Mouse (Mus musculus) limb, embryonic 13.5 days (tissue): ENCODE results near the gene Gm9507. TPM values are rescaled to one million over a fixed set of nuclear protein-coding genes. Genes with fewer than 3 reads are reported as not detected.

Experiments used
- ATAC-seq: fragments of 200-750 bp; cut with Nextera tagmentation; 2 replicates; pipeline ENCODE4 v1.8.0; 2017; ENCODE audit warnings: low read depth, moderate number of reproducible peaks, moderate TSS enrichment; ENCODE audit not compliant: low FRiP score
- H3K27ac ChIP-seq: fragments of 300-500 bp; sonication (generic); 2 replicates; pipeline ENCODE4 v1.5.1; 2015; ENCODE audit warnings: inconsistent platforms, mild to moderate bottlenecking, moderate library complexity
- H3K27me3 ChIP-seq: fragments of 300-500 bp; sonication (generic); 2 replicates; pipeline ENCODE4 v1.6.1; 2015; ENCODE audit warnings: mild to moderate bottlenecking, inconsistent platforms
- H3K36me3 ChIP-seq: fragments of 300-500 bp; sonication (generic); 2 replicates; pipeline ENCODE4 v1.6.1; 2015; ENCODE audit warnings: inconsistent platforms, mild to moderate bottlenecking, moderate library complexity
- H3K4me1 ChIP-seq: fragments of 300-500 bp; sonication (generic); 2 replicates; pipeline ENCODE4 v1.6.1; 2015; ENCODE audit warnings: inconsistent platforms
- H3K4me2 ChIP-seq: fragments of 300-500 bp; sonication (generic); replicated peaks from 2 replicates; pipeline ENCODE4 v1.6.1; 2015; ENCODE audit warnings: inconsistent platforms, mild to moderate bottlenecking, moderate library complexity
- H3K4me3 ChIP-seq: fragments of 300-500 bp; sonication (generic); 2 replicates; pipeline ENCODE4 v1.5.1; 2015; ENCODE audit warnings: moderate library complexity, mild to moderate bottlenecking, inconsistent platforms
- H3K9ac ChIP-seq: fragments of 300-500 bp; sonication (generic); 2 replicates; pipeline ENCODE4 v1.6.1; 2015; ENCODE audit warnings: mild to moderate bottlenecking, inconsistent platforms
- H3K9me3 ChIP-seq: fragments of 300-500 bp; sonication (generic); 2 replicates; pipeline ENCODE4 v1.6.1; 2016; ENCODE audit warnings: inconsistent platforms
- WGBS: fragments of 180-500 bp; shearing (Covaris S2); methylation state at CpG from one replicate; pipeline ENCODE4 v1.1.7; 2015; 5-methylcytosine and 5-hydroxymethylcytosine counted together
- polyA plus RNA-seq: library from polyadenylated mRNA; unstranded; fragments of >200 nt; fragmentation: Nextera tagmentation; extraction: Ambion mirVana; gene quantifications from 2 replicates; pipeline ENCODE4 v1.2.1, GENCODE M21; 2015

Gm9507 gene
- polyA plus RNA-seq, 1 experiment from 2014 or later = not detected

DNA sequence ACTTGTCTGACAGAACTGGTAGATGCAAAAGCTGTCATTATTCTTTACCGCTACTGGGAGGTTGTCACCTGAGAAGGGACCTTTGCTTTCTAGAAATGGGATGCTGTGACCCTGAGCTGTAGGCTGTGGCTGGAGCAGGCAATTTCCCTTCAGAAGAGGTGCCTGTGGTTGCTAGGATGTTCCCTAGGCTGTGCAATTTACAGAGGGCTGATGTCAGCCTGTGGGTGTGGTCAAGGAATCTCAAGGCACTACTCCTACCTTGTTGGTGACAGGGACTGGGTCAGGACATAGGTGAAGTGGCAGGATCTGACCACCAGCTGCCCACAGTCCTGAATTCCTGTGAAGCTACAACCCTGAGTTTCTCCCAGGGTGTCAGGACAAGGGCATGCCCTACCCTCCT lies 41.9 kb downstream of the Gm9507 start:
- Histone ChIP-seq H3K27ac (no peak overlapping the region), H3K27me3 (no peaks in the 10 kb centered on the region), H3K9ac (no peak overlapping the region), H3K4me2 (no peak overlapping the region), H3K4me3 (no peak overlapping the region), H3K36me3 (no peaks in the 10 kb centered on the region), H3K9me3 (no peaks in the 10 kb centered on the region), H3K4me1 (no peaks in the 10 kb centered on the region)
- ATAC-seq = no peak
- 64% methylated on average over 1 of the region's 1 CpGs for WGBS

Other genes with a start within 250 kb of the Gm9507 start
- 122 and 124 TPM in 2 replicates for gene Pttg1ip, start 230.1 kb downstream of the Gm9507 start, polyA plus RNA-seq
- gene Sumo3, start 205.7 kb downstream of the Gm9507 start, polyA plus RNA-seq = 389 and 422 TPM in 2 replicates
- gene Gm49325, start 205.6 kb downstream of the Gm9507 start, polyA plus RNA-seq = 3.9 TPM in 1 of 2 replicates, not detected in the other
- gene Ube2g2, start 189.6 kb downstream of the Gm9507 start, polyA plus RNA-seq = 89.3 and 96.0 TPM in 2 replicates
- gene Tspear, start 125.3 kb downstream of the Gm9507 start, polyA plus RNA-seq = 0.74 and 1.3 TPM in 2 replicates
- gene Gm19402, start 121.1 kb downstream of the Gm9507 start, polyA plus RNA-seq = not detected in 2 replicates
- not detected in 2 replicates for gene Gm9508, start 114.6 kb downstream of the Gm9507 start, polyA plus RNA-seq
- gene Gm10272, start 105.2 kb downstream of the Gm9507 start, polyA plus RNA-seq = not detected in 2 replicates
- gene Gm10024, start 100.4 kb downstream of the Gm9507 start, polyA plus RNA-seq = 0.51 TPM in 1 of 2 replicates, not detected in the other
- not detected in 2 replicates for gene Gm10142, start 96.0 kb downstream of the Gm9507 start, polyA plus RNA-seq
- 0.23 TPM in 1 of 2 replicates, not detected in the other for gene Krtap12-1, start 91.2 kb downstream of the Gm9507 start, polyA plus RNA-seq
- gene Gm10100, start 85.4 kb downstream of the Gm9507 start, polyA plus RNA-seq = not detected in 2 replicates
- gene Gm18596, start 69.2 kb downstream of the Gm9507 start, polyA plus RNA-seq = not detected in 2 replicates
- gene Gm9736, start 60.5 kb downstream of the Gm9507 start, polyA plus RNA-seq = not detected in 2 replicates
- gene Gm3233, start 52.2 kb downstream of the Gm9507 start, polyA plus RNA-seq = not detected in 2 replicates
- not detected in 2 replicates for gene Gm3238, start 40.5 kb downstream of the Gm9507 start, polyA plus RNA-seq
- gene Gm7138, start 34.9 kb downstream of the Gm9507 start, polyA plus RNA-seq = not detected in 2 replicates
- gene Gm3250, start 29.3 kb downstream of the Gm9507 start, polyA plus RNA-seq = not detected in 2 replicates
- not detected in 2 replicates for gene Gm7137, start 23.6 kb downstream of the Gm9507 start, polyA plus RNA-seq
- not detected in 2 replicates for gene Gm9639, start 16.8 kb downstream of the Gm9507 start, polyA plus RNA-seq
- gene Gm19668, start 12.7 kb downstream of the Gm9507 start, polyA plus RNA-seq = not detected in 2 replicates
- not detected in 2 replicates for gene Gm2696, start 2.8 kb upstream of the Gm9507 start, polyA plus RNA-seq
- not detected in 2 replicates for gene Krtap10-4, start 15.3 kb upstream of the Gm9507 start, polyA plus RNA-seq
- not detected in 2 replicates for gene Krtap10-10, start 24.1 kb upstream of the Gm9507 start, polyA plus RNA-seq
- gene Gm36176, start 35.0 kb upstream of the Gm9507 start, polyA plus RNA-seq = not detected in 2 replicates
- gene Gm10318, start 41.0 kb upstream of the Gm9507 start, polyA plus RNA-seq = not detected in 2 replicates
- not detected in 2 replicates for gene Gm3285, start 50.1 kb upstream of the Gm9507 start, polyA plus RNA-seq
- gene Lrrc3, start 90.7 kb upstream of the Gm9507 start, polyA plus RNA-seq = 4.1 and 4.7 TPM in 2 replicates
- 0.28 and 0.29 TPM in 2 replicates for gene Trpm2, start 158.7 kb upstream of the Gm9507 start, polyA plus RNA-seq
- gene 1810043G02Rik, start 166.7 kb upstream of the Gm9507 start, polyA plus RNA-seq = 30.6 and 31.1 TPM in 2 replicates
- 158 and 160 TPM in 2 replicates for gene Pfkl, start 198.2 kb upstream of the Gm9507 start, polyA plus RNA-seq
- 0.17 TPM in 1 of 2 replicates, not detected in the other for gene Dnmt3l, start 230.1 kb upstream of the Gm9507 start, polyA plus RNA-seq
- 0.99 and 1.0 TPM in 2 replicates for gene Aire, start 231.8 kb upstream of the Gm9507 start, polyA plus RNA-seq